8 mouse cellular contexts compared by ENCODE assay signal in the genomic region with DNA sequence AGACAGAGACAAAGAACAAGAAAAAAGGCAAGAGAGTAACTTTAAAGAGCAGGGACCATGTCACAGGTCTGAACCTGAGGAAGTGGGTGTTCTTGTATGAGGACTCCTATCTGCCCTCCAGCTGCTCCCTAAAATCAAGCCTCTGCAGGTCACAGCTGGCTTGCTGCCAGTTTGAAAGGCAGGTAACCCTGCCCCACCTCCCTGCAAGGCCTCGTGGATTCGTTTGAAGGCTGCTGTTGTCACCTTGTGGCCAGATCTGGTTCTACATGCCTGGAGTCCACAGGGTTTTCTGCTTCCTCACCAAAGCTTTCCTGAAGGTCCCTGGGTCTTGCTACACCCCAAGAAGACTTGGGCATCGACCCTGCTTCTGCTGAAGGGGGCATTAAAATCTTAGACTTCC. TPM values are rescaled to one million over a fixed set of nuclear protein-coding genes. Genes with fewer than 3 reads are reported as not detected.
DNase-seq lines count a peak whose midpoint lies in the region; ATAC-seq and TF ChIP-seq lines count a peak whose summit lies in the region.

No protein-coding gene starts in this region.

- no peak for TF ChIP-seq EP300 in liver, postnatal 0 days (IDR thresholded peaks at IDR 0.05; ENCODE audit: low read depth)

- TF ChIP-seq CTCF in liver, postnatal 0 days (IDR thresholded peaks at IDR 0.05; ENCODE audit: low read depth), result peak; percentile 80

- H3K9me3 ChIP-seq in liver, postnatal 0 days (ENCODE audit: low read length), result no peaks in the 10 kb centered on the region
- no peaks in the 10 kb centered on the region for H3K9me3 ChIP-seq in stomach, embryonic 15.5 days

- no peak overlapping the region for H3K9ac ChIP-seq in liver, postnatal 0 days (replicated peaks)
- H3K9ac ChIP-seq in stomach, embryonic 15.5 days, result no peak overlapping the region

- H3K36me3 ChIP-seq in liver, postnatal 0 days (replicated peaks; ENCODE audit: insufficient read depth, low read length), result no peaks in the 10 kb centered on the region
- no peaks in the 10 kb centered on the region for H3K36me3 ChIP-seq in stomach, embryonic 15.5 days

- no peak overlapping the region for H3K4me3 ChIP-seq in liver, postnatal 0 days (ENCODE audit: low read depth, low read length)
- H3K4me3 ChIP-seq in stomach, embryonic 15.5 days (replicated peaks), result no peak overlapping the region

- peak; percentile 13 to 30 for DNase-seq in layer of hippocampus, adult 18-20 months (ENCODE audit: low spot score in 2 of 2)
- no peak for DNase-seq in layer of hippocampus, adult 9-11 months
- peak; percentile 68 for DNase-seq in NIH3T3 (ENCODE audit: low read depth)
- peak; percentile 3 for DNase-seq in cerebellum, adult 8-10 months
- peak; percentile 69 for DNase-seq in liver, postnatal 0 days
- DNase-seq in Muller cell, postnatal 12 days (ENCODE audit: inconsistent ontology term), result no peak

- no peak overlapping the region for H3K27ac ChIP-seq in liver, postnatal 0 days (ENCODE audit: low read depth)
- H3K27ac ChIP-seq in stomach, embryonic 15.5 days, result no peak overlapping the region

- WGBS in liver, postnatal 0 days (ENCODE audit: insufficient replicate concordance), result 0% methylated on average over 3 of the region's 3 CpGs
- 8% methylated on average over 3 of the region's 3 CpGs for WGBS in stomach, embryonic 15.5 days

- no peak overlapping the region for H3K4me2 ChIP-seq in liver, postnatal 0 days (ENCODE audit: low read depth, low read length)
- no peak overlapping the region for H3K4me2 ChIP-seq in stomach, embryonic 15.5 days

- H3K27me3 ChIP-seq in liver, postnatal 0 days (ENCODE audit: insufficient read depth, low read length), result no peaks in the 10 kb centered on the region
- no peaks in the 10 kb centered on the region for H3K27me3 ChIP-seq in stomach, embryonic 15.5 days (replicated peaks)

- peak; percentile 56 to 58; a peak in 1 of 4 replicates for ATAC-seq in hematopoietic stem cell, adult 5-6 weeks (replicated peaks in 1 of 2; ENCODE audit: insufficient read depth in 1 of 2, low FRiP score in 2 of 2, low TSS enrichment in 1 of 2, low read depth in 1 of 2, poor library complexity in 2 of 2, severe bottlenecking in 2 of 2)
- ATAC-seq in liver, postnatal 0 days, result peak; percentile 45
- peak; percentile 72; the same call in 1 of the 2 replicates for ATAC-seq in stomach, embryonic 15.5 days (ENCODE audit: insufficient read depth, low FRiP score, low read depth)

- H3K4me1 ChIP-seq in liver, postnatal 0 days (ENCODE audit: insufficient read depth), result no peaks in the 10 kb centered on the region
- no peaks in the 10 kb centered on the region for H3K4me1 ChIP-seq in stomach, embryonic 15.5 days

RNA-seq across cellular contexts. Expression of a gene that starts 58.4 kb away (rescaled TPM):
- 100 to 1,000 TPM in 1 of 2 experiments, 10 to 100 TPM in 1; 96.3 to 100 TPM for total RNA-seq in layer of hippocampus, adult 18-20 months (2021)
- total RNA-seq in hematopoietic stem cell, adult 5-6 weeks (2017), result 11.9 and 13.0 TPM in 2 replicates
- polyA plus RNA-seq in liver, postnatal 0 days (2015; fragmentation: Nextera tagmentation; extraction: Ambion mirVana), result 8.3 and 8.7 TPM in 2 replicates
- 39.5 and 44.7 TPM in 2 replicates for polyA plus RNA-seq in stomach, embryonic 15.5 days (2015; fragmentation: Nextera tagmentation; extraction: Ambion mirVana)

Comparison
In these comparisons a context has a peak if more than half of its experiments do, and no peak if none do; other contexts are left out.
1. DNase-seq: peak in layer of hippocampus, adult 18-20 months (2 of 2), NIH3T3 (single experiment), cerebellum, adult 8-10 months (single experiment) and liver, postnatal 0 days (single experiment); none in layer of hippocampus, adult 9-11 months (single experiment) and Muller cell, postnatal 12 days (single experiment).
2. Peak in every context shown above with its lines, with median percentiles within 50 percentile points of each other: ATAC-seq.